Mouse (Mus musculus) heart, postnatal 36 days (tissue): ENCODE results near the gene Hapln4. TPM values are rescaled to one million over a fixed set of nuclear protein-coding genes. Genes with fewer than 3 reads are reported as not detected.
A peak's percentile ranks its signal among the peaks of the same experiment; 100 is the strongest.

ENCODE experiments used
- DNase-seq, 2 experiments: peaks; one replicate each; pipeline ENCODE4 v3.0.0; 2021 to 2022
- intact Hi-C: fragments of 180-260 bp; cut with DNase I; formaldehyde crosslinking; loops from one replicate; pipeline ENCODE4 v1.15.1; 2025
- microRNA-seq, 2 experiments: library from miRNA; unstranded; fragments of <30 nt; microRNA quantifications; one replicate each; pipeline ENCODE4 v1.2.0; 2021; ENCODE audit warnings: borderline number of aligned reads in 2 of 2
- total RNA-seq, 2 experiments: library from RNA; stranded (reverse); gene quantifications; 2 replicates each; pipeline ENCODE4 v1.2.3; 2021

The Hapln4 gene
- total RNA-seq, 2 experiments from 2014 or later: not detected

DNA sequence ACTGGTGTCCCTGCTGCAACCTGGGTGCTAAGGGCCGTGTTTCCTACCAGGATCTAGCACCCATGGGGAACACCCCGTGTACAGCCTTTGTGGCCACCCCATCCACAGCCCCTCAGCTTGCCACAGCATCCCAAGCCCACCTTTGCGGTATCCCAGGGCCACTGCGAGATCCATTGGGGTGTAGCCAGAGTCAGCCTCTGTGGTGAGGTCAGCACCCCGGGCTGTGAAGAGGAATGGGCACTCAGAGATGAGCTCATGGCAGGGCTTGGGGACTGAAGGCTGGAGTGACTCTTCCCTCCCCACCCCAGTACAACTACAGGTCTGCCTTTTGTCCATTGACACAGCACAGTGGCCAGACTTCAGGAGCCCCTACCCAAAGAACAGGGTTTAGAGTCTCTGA is 50.8 kb downstream of the Hapln4 start:
- intact Hi-C loops: no loop called here
- DNase-seq: no peak

DNA sequence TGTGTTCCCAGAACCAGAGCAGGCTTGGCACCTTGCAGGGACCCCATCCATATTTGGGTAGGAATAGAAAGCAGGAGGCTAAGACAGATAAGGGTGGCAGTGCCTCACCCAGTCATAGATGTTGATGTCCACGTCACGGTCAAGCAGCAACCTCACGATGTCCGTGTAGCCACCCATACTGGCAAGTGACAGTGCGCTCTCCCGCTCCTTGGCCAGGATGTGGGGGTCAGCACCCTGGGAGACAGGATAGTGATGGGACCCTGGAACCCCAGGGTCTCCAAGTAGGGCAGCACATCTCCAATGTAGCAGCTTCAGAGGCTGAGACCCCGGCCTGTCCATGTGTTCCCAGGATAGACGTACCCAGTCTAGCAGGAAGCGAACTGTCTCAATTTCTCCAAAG is 51.7 kb downstream of the Hapln4 start:
- intact Hi-C loops: no loop called here
- DNase-seq: no peak

DNA sequence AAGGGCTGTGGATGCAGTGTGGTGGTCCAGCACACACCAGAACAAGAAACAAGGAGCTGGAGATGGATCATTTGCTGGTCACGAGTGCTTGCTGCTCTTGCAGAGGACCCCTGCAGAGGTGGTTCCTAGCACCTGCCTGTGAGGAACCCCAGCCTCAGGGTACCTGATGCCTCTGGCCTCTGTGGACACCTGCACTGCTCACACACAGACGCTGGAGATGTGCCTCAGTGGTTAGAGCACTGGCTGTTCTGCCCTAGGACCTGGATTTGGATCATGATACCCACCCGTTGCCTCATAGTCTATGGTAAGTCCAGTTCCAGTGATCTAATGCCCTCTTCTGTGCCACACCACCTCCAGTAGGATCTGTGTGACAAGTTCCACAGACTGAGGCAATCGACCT is 53.3 kb downstream of the Hapln4 start:
- no peak for DNase-seq
- intact Hi-C loops: no loop called here

DNA sequence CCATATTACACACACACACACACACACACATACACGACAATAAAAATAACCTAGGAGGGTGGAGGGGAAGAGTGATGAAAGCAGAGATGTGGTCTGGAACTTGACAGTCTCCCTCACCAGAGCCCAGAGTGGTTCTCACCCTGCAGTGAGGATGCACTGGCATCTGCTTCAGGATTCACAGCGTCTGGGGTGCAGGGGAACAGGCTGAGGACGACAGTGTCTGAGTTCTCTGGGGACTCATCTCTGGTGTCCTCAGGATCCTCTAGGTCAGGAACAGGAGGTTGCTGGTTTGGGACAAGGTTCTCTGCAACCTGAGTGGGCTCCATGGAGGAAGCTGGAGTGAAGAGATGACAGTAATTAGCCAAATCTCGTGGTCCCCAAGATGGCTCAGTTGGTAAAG is 54.6 kb downstream of the Hapln4 start:
- no peak for DNase-seq
- intact Hi-C loops: no loop called here

DNA sequence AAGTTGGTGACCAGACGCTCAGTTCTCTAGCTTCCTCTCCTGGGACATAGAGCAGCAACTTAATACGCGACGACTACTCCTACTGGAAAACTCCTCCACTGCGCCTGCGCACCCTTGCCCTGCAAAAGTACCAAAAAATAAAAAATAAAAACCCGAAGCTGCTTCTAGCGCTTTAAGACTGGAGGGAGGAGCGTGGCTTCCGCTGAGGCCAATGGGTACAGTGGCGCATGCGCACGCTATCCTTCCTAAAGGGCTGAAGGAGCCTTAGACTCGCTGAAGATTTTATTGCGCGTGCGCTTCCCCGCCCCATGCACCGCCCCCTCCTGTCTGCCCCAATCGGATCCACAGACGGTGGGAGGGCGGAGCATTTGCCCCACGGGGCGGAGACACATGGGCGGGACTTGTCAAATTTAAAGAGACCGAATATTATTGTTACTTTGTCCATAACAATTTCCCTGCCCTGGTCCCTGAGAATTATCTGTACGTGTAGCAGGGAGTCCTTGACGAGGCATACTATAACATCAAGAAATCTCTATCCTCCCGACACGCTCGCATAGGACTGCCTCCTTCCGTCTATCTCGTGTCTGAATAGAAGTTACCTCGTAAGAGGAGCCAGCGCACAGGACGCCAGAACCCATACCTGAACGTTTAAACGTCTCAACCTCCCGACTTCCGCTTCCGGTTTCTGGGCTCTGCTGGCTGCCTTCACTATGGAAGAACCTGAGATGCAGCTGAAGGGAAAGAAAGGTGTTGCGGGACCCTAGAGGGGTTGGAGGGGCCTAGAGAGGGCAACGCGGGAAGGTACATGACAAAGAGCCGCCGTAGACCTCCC is 56.0 kb downstream of the Hapln4 start, which contains the start of the genes Rfxank, Borcs8 and Mef2b:
Gene Rfxank (minus strand): TSS at position 129 of the 832 bp plus-strand sequence.
Gene Borcs8 (plus strand): TSS at position 474 of the 832 bp plus-strand sequence.
Gene Mef2b (plus strand): TSS at position 686 of the 832 bp plus-strand sequence.
- intact Hi-C loops: no loop called here

DNA sequence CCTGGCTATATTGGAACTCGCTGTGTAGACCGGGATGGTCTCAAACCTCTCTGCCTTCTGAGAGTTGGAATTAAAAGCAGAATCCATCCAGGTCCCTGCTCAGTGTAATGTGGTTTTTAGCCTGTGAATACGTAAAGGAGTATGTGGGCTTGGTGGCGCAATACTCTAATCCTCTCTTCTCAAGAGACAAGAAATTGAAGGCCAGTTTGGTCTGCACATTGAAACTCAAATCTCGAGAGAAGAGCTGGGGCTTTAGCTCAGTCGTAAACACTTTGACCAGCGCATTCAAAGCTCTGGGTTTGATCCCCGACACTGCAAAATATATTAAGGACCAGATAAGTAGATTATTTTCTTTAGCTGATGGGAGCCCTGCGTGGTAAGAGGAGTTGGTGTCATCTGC is 56.7 kb downstream of the Hapln4 start:
- no peak for DNase-seq
- intact Hi-C loops: no loop called here

More for the DNA sequence above, 56.0 kb downstream of the Hapln4 start, which contains the start of the genes Rfxank, Borcs8 and Mef2b:
- peak; percentile 97 to 98 for DNase-seq

Small RNA genes within 50 kb of the gene (microRNA-seq; reads per million reads assigned to microRNA genes)
- 0 reads per million in 2 experiments for gene Mir7066

Other genes starting within 250 kb of the Hapln4 start
- 1 to 10 TPM; 1.7 to 2.4 TPM for gene Cilp2, start 195.8 kb upstream of the Hapln4 start, total RNA-seq
- gene Tssk6, start 181.3 kb upstream of the Hapln4 start, total RNA-seq: not detected
- 100 to 1,000 TPM; 451 to 482 TPM for gene Ndufa13, start 180.9 kb upstream of the Hapln4 start, total RNA-seq
- 10 to 100 TPM in 1 of 2 experiments, 1 to 10 TPM in 1; 9.1 to 12.1 TPM for gene Yjefn3, start 180.7 kb upstream of the Hapln4 start, total RNA-seq
- 10 to 100 TPM; 31.6 to 36.5 TPM for gene Gatad2a, start 87.1 kb upstream of the Hapln4 start, total RNA-seq
- gene Mau2, start 40.7 kb upstream of the Hapln4 start, total RNA-seq: 10 to 100 TPM; 35.3 to 38.6 TPM
- 10 to 100 TPM; 18.7 to 22.0 TPM for gene Sugp1, start 40.6 kb upstream of the Hapln4 start, total RNA-seq
- gene Tm6sf2, start 10.5 kb upstream of the Hapln4 start, total RNA-seq: 1 to 10 TPM in 1 of 2 experiments, under 1 TPM in 1; 0.97 to 1.1 TPM
- under 1 TPM in 1 of 2 experiments, not detected in 1; 0.06 TPM for gene Ncan, start 37.4 kb downstream of the Hapln4 start, total RNA-seq
- gene Nr2c2ap, start 47.9 kb downstream of the Hapln4 start, total RNA-seq: 1 to 10 TPM; 8.3 to 8.5 TPM
- 10 to 100 TPM; 17.2 to 19.6 TPM for gene Rfxank, start 55.7 kb downstream of the Hapln4 start, total RNA-seq
- gene Borcs8, start 56.0 kb downstream of the Hapln4 start, total RNA-seq: 10 to 100 TPM; 23.5 to 23.7 TPM
- gene Mef2b, start 56.3 kb downstream of the Hapln4 start, total RNA-seq: under 1 TPM; 0.25 to 0.49 TPM
- 100 to 1,000 TPM in 1 of 2 experiments, 10 to 100 TPM in 1; 99.2 to 103 TPM for gene Tmem161a, start 88.9 kb downstream of the Hapln4 start, total RNA-seq
- 10 to 100 TPM; 53.2 to 66.7 TPM for gene Slc25a42, start 128.8 kb downstream of the Hapln4 start, total RNA-seq
- gene Sugp2, start 150.8 kb downstream of the Hapln4 start, total RNA-seq: 10 to 100 TPM; 41.4 to 43.0 TPM
- 1 to 10 TPM; 6.2 to 7.0 TPM for gene Armc6, start 151.0 kb downstream of the Hapln4 start, total RNA-seq
- gene Homer3, start 199.4 kb downstream of the Hapln4 start, total RNA-seq: 10 to 100 TPM in 1 of 2 experiments, 1 to 10 TPM in 1; 8.5 to 10.5 TPM
- 10 to 100 TPM; 25.8 to 34.5 TPM for gene Ddx49, start 219.0 kb downstream of the Hapln4 start, total RNA-seq
- gene Cope, start 219.1 kb downstream of the Hapln4 start, total RNA-seq: 100 to 1,000 TPM; 157 TPM
- under 1 TPM; 0.33 to 0.64 TPM for gene Cers1, start 232.3 kb downstream of the Hapln4 start, total RNA-seq
- not detected for gene Gdf1, start 246.4 kb downstream of the Hapln4 start, total RNA-seq